Mouse (Mus musculus): ENCODE results near the gene Rfx2. TPM values are rescaled to one million over a fixed set of nuclear protein-coding genes. Genes with fewer than 3 reads are reported as not detected.
A peak's percentile ranks its signal among the peaks of the same experiment; 100 is the strongest.

The Rfx2 gene
- polyA plus RNA-seq, 1 experiment from 2014 or later = 5.2 TPM

- Histone ChIP-seq H3K36me3 (no peaks in the 10 kb centered on the region), H3K27ac (replicated peaks) (no peak overlapping the region), H3K4me1 (replicated peaks) (peaks cover 20% of the 10 kb centered on the region), H3K9ac (peak overlapping the region; percentile 68), H3K4me3 (peak overlapping the region; percentile 62), H3K9me3 (no peaks in the 10 kb centered on the region), H3K27me3 (peaks cover 33% of the 10 kb centered on the region), H3K4me2 (peak overlapping the region; percentile 76)
- no peak for ATAC-seq (ENCODE audit: low read depth)
- under 1% methylated on average over 27 of the region's 27 CpGs for WGBS
Observed at GRCm38 (mm10) chr17:56829795-56830194, 1.0 kb downstream of the Rfx2 start.

GRCm38 (mm10) chr17:56829171-56829570 is 1.6 kb downstream of the Rfx2 start:
- Histone ChIP-seq H3K4me2 (peak overlapping the region; percentile 76), H3K36me3 (no peaks in the 10 kb centered on the region), H3K9ac (peak overlapping the region; percentile 68), H3K4me3 (peak overlapping the region; percentile 62), H3K27ac (replicated peaks) (no peak overlapping the region), H3K9me3 (no peaks in the 10 kb centered on the region), H3K4me1 (replicated peaks) (peaks cover 20% of the 10 kb centered on the region), H3K27me3 (peaks cover 33% of the 10 kb centered on the region)
- 27% methylated on average over 11 of the region's 11 CpGs for WGBS
- no peak for ATAC-seq (ENCODE audit: low read depth)

- ATAC-seq (ENCODE audit: low read depth) = no peak
- Histone ChIP-seq H3K9me3 (no peaks in the 10 kb centered on the region), H3K4me2 (no peak overlapping the region), H3K36me3 (no peaks in the 10 kb centered on the region), H3K27me3 (peaks cover 24% of the 10 kb centered on the region), H3K4me3 (no peak overlapping the region), H3K9ac (no peak overlapping the region), H3K27ac (replicated peaks) (no peak overlapping the region), H3K4me1 (replicated peaks) (peaks cover 19% of the 10 kb centered on the region)
- WGBS = 90% methylated on average over 2 of the region's 2 CpGs
Observed at GRCm38 (mm10) chr17:56826718-56827117, 4.1 kb downstream of the Rfx2 start.

- Histone ChIP-seq H3K27me3 (peaks cover 5% of the 10 kb centered on the region), H3K36me3 (no peaks in the 10 kb centered on the region), H3K4me2 (no peak overlapping the region), H3K4me3 (no peak overlapping the region), H3K4me1 (replicated peaks) (peaks cover 14% of the 10 kb centered on the region), H3K9ac (no peak overlapping the region), H3K27ac (replicated peaks) (no peak overlapping the region), H3K9me3 (no peaks in the 10 kb centered on the region)
- ATAC-seq (ENCODE audit: low read depth) = no peak
- 67% methylated on average over 2 of the region's 2 CpGs for WGBS
Observed at GRCm38 (mm10) chr17:56823352-56823751, 7.5 kb downstream of the Rfx2 start.

- 87% methylated on average over 2 of the region's 2 CpGs for WGBS
- Histone ChIP-seq H3K9ac (no peak overlapping the region), H3K27ac (replicated peaks) (no peak overlapping the region), H3K4me2 (no peak overlapping the region), H3K4me1 (replicated peaks) (peaks cover 18% of the 10 kb centered on the region), H3K36me3 (no peaks in the 10 kb centered on the region), H3K4me3 (no peak overlapping the region), H3K9me3 (no peaks in the 10 kb centered on the region), H3K27me3 (no peaks in the 10 kb centered on the region)
- no peak for ATAC-seq (ENCODE audit: low read depth)
Observed at GRCm38 (mm10) chr17:56822380-56822779, 8.4 kb downstream of the Rfx2 start.

- 68% methylated on average over 8 of the region's 8 CpGs for WGBS
- H3K27ac ChIP-seq (replicated peaks) = peak overlapping the region; percentile 56
Observed at GRCm38 (mm10) chr17:56819694-56820111, 11.1 kb downstream of the Rfx2 start.

GRCm38 (mm10) chr17:56819032-56819545 is 11.7 kb downstream of the Rfx2 start:
- Histone ChIP-seq H3K4me3 (no peak overlapping the region), H3K27me3 (0 out of 2 replicates have a peak, but pooled peaks cover 4% of the 10 kb centered on the region), H3K9me3 (no peaks in the 10 kb centered on the region), H3K4me2 (no peak overlapping the region), H3K27ac (replicated peaks) (peak overlapping the region; percentile 56), H3K9ac (no peak overlapping the region), H3K4me1 (replicated peaks) (peaks cover 36% of the 10 kb centered on the region), H3K36me3 (no peaks in the 10 kb centered on the region)
- 0 out of 2 replicates have a peak, but pooled peaks have one; percentile 34 for ATAC-seq (ENCODE audit: low read depth)
- WGBS = 59% methylated on average over 6 of the region's 6 CpGs

More at GRCm38 (mm10) chr17:56819694-56820111, 11.1 kb downstream of the Rfx2 start:
- H3K27me3 ChIP-seq = 0 out of 2 replicates have a peak, but pooled peaks cover 4% of the 10 kb centered on the region
- peak; percentile 63 for ATAC-seq (ENCODE audit: low read depth)
- no peak overlapping the region for H3K4me2 ChIP-seq
- no peaks in the 10 kb centered on the region for H3K9me3 ChIP-seq
- no peaks in the 10 kb centered on the region for H3K36me3 ChIP-seq
- H3K4me3 ChIP-seq = no peak overlapping the region
- H3K4me1 ChIP-seq (replicated peaks) = peaks cover 30% of the 10 kb centered on the region
- H3K9ac ChIP-seq = no peak overlapping the region

- Histone ChIP-seq H3K9me3 (no peaks in the 10 kb centered on the region), H3K27ac (replicated peaks) (no peak overlapping the region; the same call in 1 of the 2 replicates), H3K4me2 (peak overlapping the region; percentile 25; the same call in 1 of the 2 replicates), H3K36me3 (no peaks in the 10 kb centered on the region), H3K9ac (no peak overlapping the region), H3K4me3 (no peak overlapping the region), H3K27me3 (0 out of 2 replicates have a peak, but pooled peaks cover 4% of the 10 kb centered on the region), H3K4me1 (replicated peaks) (peaks cover 45% of the 10 kb centered on the region)
- ATAC-seq (ENCODE audit: low read depth) = no peak
- WGBS = 31% methylated on average over 11 of the region's 11 CpGs
Observed at GRCm38 (mm10) chr17:56818067-56818636, 12.7 kb downstream of the Rfx2 start.

GRCm38 (mm10) chr17:56815057-56815345 is 15.8 kb downstream of the Rfx2 start:
- peaks cover 70% of the 10 kb centered on the region for H3K4me1 ChIP-seq (replicated peaks)
- no peaks in the 10 kb centered on the region for H3K36me3 ChIP-seq
- H3K4me2 ChIP-seq = peak overlapping the region; percentile 33; the same call in 1 of the 2 replicates
- H3K4me3 ChIP-seq = no peak overlapping the region
- no peak for ATAC-seq (ENCODE audit: low read depth)
- 0 out of 2 replicates have a peak, but pooled peaks cover 7% of the 10 kb centered on the region for H3K27me3 ChIP-seq
- H3K9ac ChIP-seq = 0 out of 2 replicates have a peak overlapping the region, but pooled peaks have one; percentile 26
- H3K9me3 ChIP-seq = no peaks in the 10 kb centered on the region
- WGBS = 38% methylated on average over 3 of the region's 3 CpGs
- H3K27ac ChIP-seq (replicated peaks) = peak overlapping the region; percentile 80

- Histone ChIP-seq H3K9me3 (no peaks in the 10 kb centered on the region), H3K9ac (0 out of 2 replicates have a peak overlapping the region, but pooled peaks have one; percentile 26), H3K36me3 (no peaks in the 10 kb centered on the region), H3K4me3 (no peak overlapping the region), H3K4me1 (replicated peaks) (peaks cover 72% of the 10 kb centered on the region), H3K4me2 (peak overlapping the region; percentile 33), H3K27ac (replicated peaks) (peak overlapping the region; percentile 80), H3K27me3 (0 out of 2 replicates have a peak, but pooled peaks cover 7% of the 10 kb centered on the region)
- 7% methylated on average over 24 of the region's 24 CpGs for WGBS
- peak; percentile 76 for ATAC-seq (ENCODE audit: low read depth)
Observed at GRCm38 (mm10) chr17:56814316-56815056, 16.3 kb downstream of the Rfx2 start.

GRCm38 (mm10) chr17:56810245-56810644 is 20.6 kb downstream of the Rfx2 start:
- Histone ChIP-seq H3K27ac (replicated peaks) (peak overlapping the region; percentile 72), H3K4me3 (no peak overlapping the region), H3K4me1 (replicated peaks) (peaks cover 63% of the 10 kb centered on the region), H3K9ac (0 out of 2 replicates have a peak overlapping the region, but pooled peaks have one; percentile 8), H3K27me3 (0 out of 2 replicates have a peak, but pooled peaks cover 3% of the 10 kb centered on the region), H3K4me2 (no peak overlapping the region), H3K9me3 (no peaks in the 10 kb centered on the region), H3K36me3 (no peaks in the 10 kb centered on the region)
- ATAC-seq (ENCODE audit: low read depth) = peak; percentile 38; the same call in 1 of the 2 replicates
- WGBS = 0% methylated on average over 3 of the region's 3 CpGs

- Histone ChIP-seq H3K9ac (no peak overlapping the region), H3K4me2 (no peak overlapping the region), H3K27me3 (0 out of 2 replicates have a peak, but pooled peaks cover 3% of the 10 kb centered on the region), H3K4me3 (no peak overlapping the region), H3K36me3 (no peaks in the 10 kb centered on the region), H3K9me3 (no peaks in the 10 kb centered on the region), H3K4me1 (replicated peaks) (peaks cover 55% of the 10 kb centered on the region), H3K27ac (replicated peaks) (no peak overlapping the region)
- WGBS = 12% methylated on average over 9 of the region's 9 CpGs
- peak; percentile 80 for ATAC-seq (ENCODE audit: low read depth)
Observed at GRCm38 (mm10) chr17:56808518-56808917, 22.3 kb downstream of the Rfx2 start.

All from neural tube, embryonic 13.5 days (tissue).